ENCODE assay signal across 19 mouse cellular contexts in the genomic region with DNA sequence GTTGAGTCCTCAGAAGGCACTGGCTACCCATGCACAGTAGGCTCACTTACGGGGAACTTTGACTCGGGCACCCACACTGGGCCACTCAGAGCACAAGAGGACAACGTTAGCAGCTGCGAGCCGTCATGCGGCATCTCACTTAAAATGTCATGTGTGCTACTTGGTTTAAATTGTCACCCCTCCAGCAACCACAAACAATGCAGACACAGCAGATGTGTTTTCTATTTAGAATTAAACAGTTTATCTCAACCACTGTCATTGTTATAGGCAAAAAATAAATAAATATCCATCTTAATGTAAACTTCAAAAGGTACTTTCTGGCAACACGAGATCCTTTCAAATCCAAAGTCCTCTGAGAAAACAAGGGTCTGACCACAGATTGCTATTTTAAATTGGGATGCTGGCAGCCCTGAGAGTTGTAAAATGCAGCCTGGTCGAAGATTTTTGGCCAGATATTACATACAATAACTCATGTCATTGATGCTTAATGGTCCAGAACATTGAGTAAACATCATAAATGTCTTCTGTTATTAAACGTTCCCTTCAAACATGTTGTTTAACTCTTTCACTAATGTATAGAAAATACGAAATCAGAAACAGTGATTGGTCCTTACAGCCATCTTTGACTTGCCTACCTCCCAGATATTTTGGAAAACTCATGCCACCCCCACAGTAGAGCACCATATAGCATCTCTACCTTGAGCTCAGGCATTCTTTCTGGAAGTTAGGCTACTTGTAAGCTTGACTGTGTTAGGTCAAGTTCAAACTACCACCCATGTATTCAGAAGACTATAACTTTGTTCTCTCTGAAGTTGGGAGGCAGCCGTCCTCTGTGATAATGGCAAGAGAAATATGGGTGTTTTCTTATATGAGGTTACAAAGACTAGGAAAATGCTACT.
A peak's percentile ranks its signal among the peaks of the same experiment; 100 is the strongest.
DNase-seq lines count a peak whose midpoint lies in the region; ATAC-seq and TF ChIP-seq lines count a peak whose summit lies in the region.
"Had no signal": no experiment of that assay in that cellular context is flagged by ENCODE, and none has a peak within 500 bp of the region (broad histone marks: within the 10 kb centered on the region; RNA-seq: fewer than 3 reads in every experiment).

No protein-coding gene starts in this region.

- 51% methylated on average over 11 of the region's 11 CpGs for WGBS in stomach, embryonic 14.5 days
- WGBS in stomach, postnatal 0 days: 50% methylated on average over 11 of the region's 11 CpGs
- 43% methylated on average over 11 of the region's 11 CpGs for whole genome bisulfite sequencing in lung, embryonic 16.5 days
- 50% methylated on average over 11 of the region's 11 CpGs for WGBS in stomach, embryonic 16.5 days
- WGBS in heart, adult 2 months: 78% methylated on average over 11 of the region's 11 CpGs
- WGBS in forebrain, embryonic 13.5 days: 90% methylated on average over 11 of the region's 11 CpGs

- H3K36me3 ChIP-seq in stomach, embryonic 14.5 days (ENCODE audit: control insufficient read depth, insufficient read depth, low read length): no peaks in the 10 kb centered on the region
- no peaks in the 10 kb centered on the region for H3K36me3 ChIP-seq in stomach, postnatal 0 days (ENCODE audit: control insufficient read depth, insufficient read depth, low read length)
- H3K36me3 ChIP-seq in lung, embryonic 16.5 days (ENCODE audit: control insufficient read depth, insufficient read depth, low read length): no peaks in the 10 kb centered on the region
- no peaks in the 10 kb centered on the region for H3K36me3 ChIP-seq in stomach, embryonic 16.5 days (ENCODE audit: control insufficient read depth, insufficient read depth, low read length)
- H3K36me3 ChIP-seq in heart, adult 2 months (ENCODE audit: control insufficient read depth, insufficient read depth, low read length): no peaks in the 10 kb centered on the region
- no peaks in the 10 kb centered on the region for H3K36me3 ChIP-seq in forebrain, embryonic 13.5 days (ENCODE audit: poor library complexity, severe bottlenecking)
- H3K36me3 ChIP-seq: forebrain, embryonic 12.5 days had no signal

- intact Hi-C loops in heart, adult 2 months (cut with DNase I): loop anchor here (2.0 kb wide), 1 partner anchor 62 kb away; no protein-coding TSS in a partner anchor

- DNase-seq in stomach, postnatal 0 days (ENCODE audit: low spot score): no peak
- peak; percentile 74 for DNase-seq in kidney, postnatal 14 days
- DNase-seq in heart, adult 2 months: no peak
- no peak for DNase-seq in gastrocnemius, adult 18-20 months (ENCODE audit: low spot score)
- DNase-seq: cerebellum, postnatal 10 days; embryo, embryonic 11 days; heart, postnatal 4 days; spleen, adult 18-20 months; thymus, postnatal 4 days had no signal

- TF ChIP-seq POLR2A in heart, adult 2 months (IDR thresholded peaks at IDR 0.05; ENCODE audit: insufficient read depth, low read depth, low read length): no peak

- no peak for TF ChIP-seq EP300 in stomach, postnatal 0 days (optimal IDR thresholded peaks at IDR 0.05)
- TF ChIP-seq EP300 in heart, adult 2 months (IDR thresholded peaks at IDR 0.05; ENCODE audit: insufficient read depth, low read depth, low read length): no peak

- H3K79me2 ChIP-seq in heart, adult 2 months (replicated peaks; ENCODE audit: control insufficient read depth, insufficient read depth, low read length): no peaks in the 10 kb centered on the region

- TF ChIP-seq CTCF in stomach, postnatal 0 days (IDR thresholded peaks at IDR 0.05; ENCODE audit: low read depth): no peak
- no peak for TF ChIP-seq CTCF in heart, adult 2 months (IDR thresholded peaks at IDR 0.05)

- H3K27me3 ChIP-seq in stomach, embryonic 14.5 days (ENCODE audit: control insufficient read depth, insufficient read depth, low read length): no peaks in the 10 kb centered on the region
- H3K27me3 ChIP-seq in stomach, postnatal 0 days (ENCODE audit: control insufficient read depth, insufficient read depth, low read length): no peaks in the 10 kb centered on the region
- no peaks in the 10 kb centered on the region for H3K27me3 ChIP-seq in lung, embryonic 16.5 days (ENCODE audit: control insufficient read depth, insufficient read depth, low read depth, low read length)
- no peaks in the 10 kb centered on the region for H3K27me3 ChIP-seq in stomach, embryonic 16.5 days (ENCODE audit: control insufficient read depth, insufficient read depth, low read length)
- H3K27me3 ChIP-seq in heart, adult 2 months (ENCODE audit: control insufficient read depth, insufficient read depth, low read length): no peaks in the 10 kb centered on the region
- no peaks in the 10 kb centered on the region for H3K27me3 ChIP-seq in forebrain, embryonic 13.5 days
- H3K27me3 ChIP-seq: CH12.LX; forebrain, embryonic 12.5 days; megakaryocyte, embryonic 14.5 days had no signal

- H3K4me3 ChIP-seq in stomach, embryonic 14.5 days (ENCODE audit: low read depth, low read length): no peak overlapping the region
- no peak overlapping the region for H3K4me3 ChIP-seq in stomach, postnatal 0 days (ENCODE audit: low read depth, low read length)
- no peak overlapping the region for H3K4me3 ChIP-seq in lung, embryonic 16.5 days (ENCODE audit: low read length)
- H3K4me3 ChIP-seq in stomach, embryonic 16.5 days (replicated peaks; ENCODE audit: low read length): no peak overlapping the region
- no peak overlapping the region for H3K4me3 ChIP-seq in heart, adult 2 months
- no peak overlapping the region for H3K4me3 ChIP-seq in forebrain, embryonic 13.5 days
- H3K4me3 ChIP-seq: forebrain, embryonic 12.5 days; layer of hippocampus, adult 2 months; megakaryocyte, embryonic 14.5 days had no signal

- peaks cover 5% of the 10 kb centered on the region; the same call in 1 of the 2 replicates for H3K4me1 ChIP-seq in stomach, embryonic 14.5 days (ENCODE audit: control insufficient read depth, insufficient read depth, low read length)
- no peaks in the 10 kb centered on the region for H3K4me1 ChIP-seq in stomach, postnatal 0 days (replicated peaks; ENCODE audit: control insufficient read depth, insufficient read depth)
- peaks cover 9% of the 10 kb centered on the region for H3K4me1 ChIP-seq in lung, embryonic 16.5 days (replicated peaks; ENCODE audit: control insufficient read depth, insufficient read depth, low read length)
- H3K4me1 ChIP-seq in stomach, embryonic 16.5 days (ENCODE audit: control insufficient read depth, insufficient read depth, low read length): peaks cover 2% of the 10 kb centered on the region; the same call in 1 of the 2 replicates
- H3K4me1 ChIP-seq in heart, adult 2 months (ENCODE audit: control insufficient read depth, insufficient read depth, low read length): no peaks in the 10 kb centered on the region
- H3K4me1 ChIP-seq in forebrain, embryonic 13.5 days: no peaks in the 10 kb centered on the region
- H3K4me1 ChIP-seq: forebrain, embryonic 12.5 days; megakaryocyte, embryonic 14.5 days had no signal

- peak overlapping the region; percentile 55 for H3K27ac ChIP-seq in stomach, embryonic 14.5 days (ENCODE audit: low read length)
- no peak overlapping the region for H3K27ac ChIP-seq in stomach, postnatal 0 days (replicated peaks)
- H3K27ac ChIP-seq in lung, embryonic 16.5 days (ENCODE audit: low read length): peak overlapping the region; percentile 83
- peak overlapping the region; percentile 87 for H3K27ac ChIP-seq in stomach, embryonic 16.5 days (ENCODE audit: low read length)
- H3K27ac ChIP-seq in heart, adult 2 months: no peak overlapping the region
- no peak overlapping the region for H3K27ac ChIP-seq in forebrain, embryonic 13.5 days
- H3K27ac ChIP-seq: forebrain, embryonic 12.5 days; layer of hippocampus, adult 2 months; liver, embryonic 14.5 days had no signal

- no peak overlapping the region for H3K4me2 ChIP-seq in stomach, embryonic 14.5 days (replicated peaks; ENCODE audit: low read depth, low read length)
- H3K4me2 ChIP-seq in stomach, postnatal 0 days (replicated peaks; ENCODE audit: low read depth): no peak overlapping the region
- no peak overlapping the region for H3K4me2 ChIP-seq in lung, embryonic 16.5 days (ENCODE audit: low read depth, low read length)
- no peak overlapping the region for H3K4me2 ChIP-seq in stomach, embryonic 16.5 days (ENCODE audit: low read depth, low read length)
- H3K4me2 ChIP-seq in forebrain, embryonic 13.5 days: no peak overlapping the region
- H3K4me2 ChIP-seq: forebrain, embryonic 12.5 days had no signal

- ATAC-seq in stomach, embryonic 14.5 days (ENCODE audit: insufficient number of reproducible peaks, insufficient read depth, low FRiP score, low read depth): peak; percentile 56; the same call in 1 of the 2 replicates
- no peak for ATAC-seq in stomach, postnatal 0 days (ENCODE audit: low FRiP score, low TSS enrichment)
- peak; percentile 97 for ATAC-seq in lung, embryonic 16.5 days (ENCODE audit: low read depth)
- ATAC-seq in stomach, embryonic 16.5 days (ENCODE audit: insufficient read depth, low FRiP score): peak; percentile 83
- no peak for ATAC-seq in forebrain, embryonic 13.5 days
- ATAC-seq: hindbrain, embryonic 16.5 days had no signal

- no peaks in the 10 kb centered on the region for H3K9me3 ChIP-seq in stomach, embryonic 14.5 days (ENCODE audit: control insufficient read depth, low read depth, low read length)
- H3K9me3 ChIP-seq in stomach, postnatal 0 days (ENCODE audit: control insufficient read depth, low read length): no peaks in the 10 kb centered on the region
- no peaks in the 10 kb centered on the region for H3K9me3 ChIP-seq in lung, embryonic 16.5 days (ENCODE audit: control insufficient read depth, low read length)
- H3K9me3 ChIP-seq in stomach, embryonic 16.5 days (replicated peaks; ENCODE audit: control insufficient read depth, low read length): no peaks in the 10 kb centered on the region
- no peaks in the 10 kb centered on the region for H3K9me3 ChIP-seq in forebrain, embryonic 13.5 days (replicated peaks)
- H3K9me3 ChIP-seq: forebrain, embryonic 12.5 days; megakaryocyte, embryonic 14.5 days had no signal

- no peak overlapping the region for H3K9ac ChIP-seq in stomach, embryonic 14.5 days (replicated peaks; ENCODE audit: low read depth, low read length)
- H3K9ac ChIP-seq in stomach, postnatal 0 days (ENCODE audit: low read length): no peak overlapping the region
- no peak overlapping the region for H3K9ac ChIP-seq in lung, embryonic 16.5 days (ENCODE audit: low read length)
- H3K9ac ChIP-seq in stomach, embryonic 16.5 days (ENCODE audit: low read length): no peak overlapping the region
- no peak overlapping the region for H3K9ac ChIP-seq in heart, adult 2 months (ENCODE audit: low read depth, low read length)
- H3K9ac ChIP-seq in forebrain, embryonic 13.5 days: no peak overlapping the region
- H3K9ac ChIP-seq: forebrain, embryonic 12.5 days; liver, embryonic 14.5 days had no signal

Comparison
In these comparisons a context has a peak if more than half of its experiments do, and no peak if none do; other contexts are left out.
1. ATAC-seq: peak in stomach, embryonic 14.5 days (single experiment), lung, embryonic 16.5 days (single experiment) and stomach, embryonic 16.5 days (single experiment); none in stomach, postnatal 0 days (single experiment) and forebrain, embryonic 13.5 days (single experiment).
2. H3K27ac ChIP-seq: peak in stomach, embryonic 14.5 days (single experiment), lung, embryonic 16.5 days (single experiment) and stomach, embryonic 16.5 days (single experiment); none in stomach, postnatal 0 days (single experiment), heart, adult 2 months (single experiment) and forebrain, embryonic 13.5 days (single experiment).